Mouse (Mus musculus): Measurements from ENCODE around the gene Adamts18. TPM values are rescaled to one million over a fixed set of nuclear protein-coding genes. Genes with fewer than 3 reads are reported as not detected.
A peak's percentile ranks its signal among the peaks of the same experiment; 100 is the strongest.

Adamts18 gene
- polyA plus RNA-seq, 1 experiment from 2014 or later: 3.6 TPM

DNA sequence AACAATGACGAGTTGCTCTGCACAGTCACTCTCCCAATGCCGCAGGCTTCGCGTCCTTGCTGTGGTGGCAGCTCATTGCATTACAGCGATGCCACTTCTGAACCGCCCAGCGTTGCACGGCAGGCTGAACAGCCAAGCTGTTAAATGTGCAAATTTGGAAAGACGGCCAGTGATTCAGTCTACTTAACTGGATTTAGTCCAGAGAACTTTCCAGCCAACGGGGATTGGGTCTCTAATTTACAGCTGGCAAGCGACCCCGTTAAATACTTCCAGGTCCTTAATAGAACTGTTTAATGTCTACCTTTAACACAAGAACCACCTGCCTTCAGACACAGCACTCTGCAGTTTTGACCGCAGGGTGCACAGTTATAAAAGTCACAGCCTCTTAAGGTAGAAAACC is 127.1 kb downstream of the Adamts18 start:
- H3K9me3 ChIP-seq (ENCODE audit: control insufficient read depth, low read length): no peaks in the 10 kb centered on the region
- H3K27me3 ChIP-seq (ENCODE audit: control insufficient read depth, insufficient read depth, low read length): peaks cover 45% of the 10 kb centered on the region
- H3K4me3 ChIP-seq (ENCODE audit: low read depth, low read length): no peak overlapping the region
- H3K27ac ChIP-seq (replicated peaks; ENCODE audit: low read depth, low read length): no peak overlapping the region
- WGBS: 23% methylated on average over 13 of the region's 13 CpGs
- DNase-seq (ENCODE audit: low spot score): peak; percentile 68
- no peaks in the 10 kb centered on the region for H3K36me3 ChIP-seq (ENCODE audit: control insufficient read depth, insufficient read depth, low read length)
- peaks cover 14% of the 10 kb centered on the region for H3K4me1 ChIP-seq (ENCODE audit: control insufficient read depth, insufficient read depth, low read length)
- no peak overlapping the region for H3K9ac ChIP-seq (ENCODE audit: low read length)
- ATAC-seq (ENCODE audit: insufficient number of reproducible peaks, low FRiP score, low TSS enrichment, low read depth): peak; percentile 81
- H3K4me2 ChIP-seq (ENCODE audit: low read depth, severe bottlenecking): no peak overlapping the region

DNA sequence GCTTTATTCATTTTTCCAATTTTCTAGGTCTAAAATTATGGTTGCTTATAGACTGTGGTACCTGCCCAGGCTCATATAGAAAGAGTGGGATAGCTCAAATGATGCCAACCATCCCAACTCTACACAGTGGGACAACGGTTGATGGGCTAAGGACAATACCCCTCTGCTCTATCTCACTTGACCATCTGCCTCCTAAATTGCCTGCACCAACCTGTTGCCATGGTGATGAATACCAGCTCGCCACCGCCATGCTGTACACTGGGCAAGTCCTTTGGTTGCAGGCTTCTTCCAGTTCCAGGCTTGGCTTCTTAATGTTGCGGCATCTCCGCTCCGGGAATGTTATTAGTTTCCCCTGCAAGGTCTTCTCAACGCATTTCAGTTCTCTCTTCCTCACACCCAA is 143.6 kb downstream of the Adamts18 start:
- DNase-seq (ENCODE audit: low spot score): no peak

DNA sequence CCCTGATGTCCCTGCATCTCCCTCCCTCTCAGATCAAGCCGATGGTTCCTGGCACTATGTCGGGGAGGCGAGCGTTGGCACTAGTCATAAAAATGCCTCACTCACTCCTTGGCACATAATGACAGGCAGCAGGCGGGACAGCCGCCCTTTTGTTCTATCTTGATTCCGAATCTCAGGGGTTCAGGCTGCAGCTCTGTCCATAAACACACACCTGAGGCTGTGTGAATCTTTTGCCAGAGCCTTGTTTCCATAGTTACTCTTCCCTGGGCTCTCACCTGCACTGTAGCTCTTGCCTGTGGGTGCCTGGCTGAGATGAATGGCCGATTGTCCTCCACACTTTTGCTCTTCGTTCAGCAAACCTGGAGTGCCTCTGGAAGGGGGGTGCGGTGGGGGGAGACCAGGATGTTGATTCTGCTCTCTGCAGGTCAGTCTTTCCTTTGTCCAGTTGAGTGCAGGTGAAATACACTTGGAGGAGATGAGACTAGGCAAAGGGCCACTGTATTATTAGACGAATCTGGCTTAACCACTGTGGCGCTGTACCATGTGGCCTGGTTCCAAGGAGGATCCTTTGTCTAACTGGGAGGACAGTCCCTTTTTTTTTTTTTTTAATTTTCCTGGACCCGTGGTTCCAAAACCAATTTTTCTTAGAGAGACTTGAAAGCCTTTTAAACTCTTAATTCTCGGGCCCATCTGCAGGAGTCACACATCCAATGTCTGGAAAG is 156.8 kb downstream of the Adamts18 start:
- WGBS: 58% methylated on average over 14 of the region's 14 CpGs
- no peak overlapping the region for H3K9ac ChIP-seq (ENCODE audit: low read length)
- ATAC-seq (ENCODE audit: insufficient number of reproducible peaks, low FRiP score, low TSS enrichment, low read depth): no peak
- no peaks in the 10 kb centered on the region for H3K9me3 ChIP-seq (ENCODE audit: control insufficient read depth, low read length)
- no peak for DNase-seq (ENCODE audit: low spot score)
- H3K36me3 ChIP-seq (ENCODE audit: control insufficient read depth, insufficient read depth, low read length): no peaks in the 10 kb centered on the region
- H3K4me3 ChIP-seq (ENCODE audit: low read depth, low read length): no peak overlapping the region
- H3K27me3 ChIP-seq (ENCODE audit: control insufficient read depth, insufficient read depth, low read length): no peaks in the 10 kb centered on the region
- H3K4me1 ChIP-seq (ENCODE audit: control insufficient read depth, insufficient read depth, low read length): peaks cover 7% of the 10 kb centered on the region; the same call in 1 of the 2 replicates
- no peak overlapping the region for H3K27ac ChIP-seq (replicated peaks; ENCODE audit: low read depth, low read length)
- H3K4me2 ChIP-seq (ENCODE audit: low read depth, severe bottlenecking): no peak overlapping the region

More for the DNA sequence above, 143.6 kb downstream of the Adamts18 start:
- no peaks in the 10 kb centered on the region for H3K27me3 ChIP-seq (ENCODE audit: control insufficient read depth, insufficient read depth, low read length)
- H3K27ac ChIP-seq (replicated peaks; ENCODE audit: low read depth, low read length): no peak overlapping the region
- ATAC-seq (ENCODE audit: insufficient number of reproducible peaks, low FRiP score, low TSS enrichment, low read depth): no peak
- 84% methylated on average over 7 of the region's 7 CpGs for WGBS
- no peaks in the 10 kb centered on the region for H3K4me1 ChIP-seq (ENCODE audit: control insufficient read depth, insufficient read depth, low read length)
- no peaks in the 10 kb centered on the region for H3K36me3 ChIP-seq (ENCODE audit: control insufficient read depth, insufficient read depth, low read length)
- no peak overlapping the region for H3K4me3 ChIP-seq (ENCODE audit: low read depth, low read length)
- no peak overlapping the region for H3K9ac ChIP-seq (ENCODE audit: low read length)
- no peak overlapping the region for H3K4me2 ChIP-seq (ENCODE audit: low read depth, severe bottlenecking)
- no peaks in the 10 kb centered on the region for H3K9me3 ChIP-seq (ENCODE audit: control insufficient read depth, low read length)

DNA sequence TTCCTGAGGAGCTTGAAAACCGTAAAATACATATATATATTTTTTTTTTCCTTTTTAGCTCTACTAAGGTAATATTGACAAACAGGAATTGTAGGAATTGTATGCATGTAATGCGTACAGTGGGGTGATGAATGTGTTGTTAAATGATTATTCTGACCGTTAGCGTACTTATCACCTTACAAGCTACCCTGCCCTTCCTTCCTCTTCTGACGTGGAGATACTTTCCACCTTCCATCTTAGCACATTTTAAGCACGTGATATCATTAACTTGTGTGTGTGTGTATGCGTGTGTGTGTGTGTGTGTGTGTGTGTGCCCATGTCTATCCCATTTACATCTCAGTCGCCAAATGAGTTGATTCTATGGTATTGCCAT is 160.0 kb downstream of the Adamts18 start:
- no peaks in the 10 kb centered on the region for H3K36me3 ChIP-seq (ENCODE audit: control insufficient read depth, insufficient read depth, low read length)
- 88% methylated on average over 8 of the region's 8 CpGs for WGBS
- H3K4me3 ChIP-seq (ENCODE audit: low read depth, low read length): no peak overlapping the region

DNA sequence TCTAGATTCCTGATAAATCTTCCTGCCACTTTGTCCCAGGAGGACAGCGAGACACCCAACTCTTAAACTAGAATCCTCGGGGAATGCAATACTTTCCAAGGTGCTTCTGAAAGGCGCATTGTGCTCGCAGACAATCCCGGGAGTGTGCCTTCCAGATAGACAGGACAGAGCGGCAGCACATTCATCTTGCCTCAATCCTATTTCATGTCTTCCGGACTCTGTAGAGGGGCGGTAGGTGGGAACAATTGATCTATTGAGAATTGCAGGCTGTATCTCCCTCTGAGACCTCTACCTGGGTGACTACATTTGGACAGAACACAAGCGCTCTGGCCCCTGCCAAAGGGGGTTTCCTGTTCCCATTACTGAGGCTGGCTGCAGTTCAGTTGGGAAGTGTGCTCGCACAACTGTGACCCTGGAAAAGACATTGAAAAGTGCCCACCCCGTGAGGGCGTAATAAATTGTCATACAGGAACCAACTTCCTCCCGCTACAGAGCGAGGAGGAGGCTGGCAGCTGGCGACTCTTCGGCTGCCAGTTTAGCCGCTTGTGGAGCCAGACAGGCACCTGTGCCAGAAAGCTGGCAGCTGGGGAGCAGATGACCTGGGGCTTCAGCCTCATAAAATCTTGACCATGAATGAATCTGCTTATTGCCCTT is 160.5 kb downstream of the Adamts18 start:
- DNase-seq (ENCODE audit: low spot score) (no peak), ATAC-seq (ENCODE audit: insufficient number of reproducible peaks, low FRiP score, low TSS enrichment, low read depth) (no peak)
- no peak overlapping the region for H3K9ac ChIP-seq (ENCODE audit: low read length)
- H3K36me3 ChIP-seq (ENCODE audit: control insufficient read depth, insufficient read depth, low read length): no peaks in the 10 kb centered on the region
- WGBS: 75% methylated on average over 17 of the region's 17 CpGs
- no peaks in the 10 kb centered on the region for H3K9me3 ChIP-seq (ENCODE audit: control insufficient read depth, low read length)
- H3K4me3 ChIP-seq (ENCODE audit: low read depth, low read length): no peak overlapping the region
- H3K4me2 ChIP-seq (ENCODE audit: low read depth, severe bottlenecking): no peak overlapping the region
- no peak overlapping the region for H3K27ac ChIP-seq (replicated peaks; ENCODE audit: low read depth, low read length)
- no peaks in the 10 kb centered on the region for H3K27me3 ChIP-seq (ENCODE audit: control insufficient read depth, insufficient read depth, low read length)
- H3K4me1 ChIP-seq (ENCODE audit: control insufficient read depth, insufficient read depth, low read length): peaks cover 7% of the 10 kb centered on the region; the same call in 1 of the 2 replicates

More for the DNA sequence above, 160.0 kb downstream of the Adamts18 start:
- Histone ChIP-seq H3K4me1 (ENCODE audit: control insufficient read depth, insufficient read depth, low read length) (peaks cover 7% of the 10 kb centered on the region; the same call in 1 of the 2 replicates), H3K27ac (replicated peaks; ENCODE audit: low read depth, low read length) (no peak overlapping the region), H3K4me2 (ENCODE audit: low read depth, severe bottlenecking) (no peak overlapping the region), H3K9me3 (ENCODE audit: control insufficient read depth, low read length) (no peaks in the 10 kb centered on the region), H3K27me3 (ENCODE audit: control insufficient read depth, insufficient read depth, low read length) (no peaks in the 10 kb centered on the region), H3K9ac (ENCODE audit: low read length) (no peak overlapping the region)
- ATAC-seq (ENCODE audit: insufficient number of reproducible peaks, low FRiP score, low TSS enrichment, low read depth) (no peak), DNase-seq (ENCODE audit: low spot score) (no peak)

DNA sequence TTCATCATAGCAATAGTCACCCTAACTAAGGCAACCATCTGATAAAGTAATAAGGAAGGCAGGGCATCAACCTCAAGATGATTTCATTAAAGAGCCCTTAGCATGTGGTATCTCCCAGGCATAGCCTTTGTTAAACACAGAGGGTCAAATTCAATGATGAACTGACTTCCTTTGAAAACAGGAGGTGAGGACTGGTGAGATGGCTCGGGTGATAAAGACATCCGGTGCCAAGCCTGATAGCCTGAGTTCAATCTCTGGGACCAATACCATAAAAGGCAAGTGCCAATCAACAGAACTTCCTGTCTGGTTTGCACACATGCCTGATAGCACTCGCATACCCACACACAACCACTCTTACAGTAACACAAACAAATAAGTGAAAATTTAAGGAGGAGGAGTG is 169.2 kb downstream of the Adamts18 start:
- no peaks in the 10 kb centered on the region for H3K27me3 ChIP-seq (ENCODE audit: control insufficient read depth, insufficient read depth, low read length)
- no peak overlapping the region for H3K27ac ChIP-seq (replicated peaks; ENCODE audit: low read depth, low read length)
- H3K4me1 ChIP-seq (ENCODE audit: control insufficient read depth, insufficient read depth, low read length): no peaks in the 10 kb centered on the region
- H3K36me3 ChIP-seq (ENCODE audit: control insufficient read depth, insufficient read depth, low read length): no peaks in the 10 kb centered on the region
- DNase-seq (ENCODE audit: low spot score) (no peak), ATAC-seq (ENCODE audit: insufficient number of reproducible peaks, low FRiP score, low TSS enrichment, low read depth) (no peak)
- H3K4me2 ChIP-seq (ENCODE audit: low read depth, severe bottlenecking): no peak overlapping the region
- no peak overlapping the region for H3K4me3 ChIP-seq (ENCODE audit: low read depth, low read length)
- 76% methylated on average over 3 of the region's 3 CpGs for WGBS
- H3K9ac ChIP-seq (ENCODE audit: low read length): no peak overlapping the region
- no peaks in the 10 kb centered on the region for H3K9me3 ChIP-seq (ENCODE audit: control insufficient read depth, low read length)

DNA sequence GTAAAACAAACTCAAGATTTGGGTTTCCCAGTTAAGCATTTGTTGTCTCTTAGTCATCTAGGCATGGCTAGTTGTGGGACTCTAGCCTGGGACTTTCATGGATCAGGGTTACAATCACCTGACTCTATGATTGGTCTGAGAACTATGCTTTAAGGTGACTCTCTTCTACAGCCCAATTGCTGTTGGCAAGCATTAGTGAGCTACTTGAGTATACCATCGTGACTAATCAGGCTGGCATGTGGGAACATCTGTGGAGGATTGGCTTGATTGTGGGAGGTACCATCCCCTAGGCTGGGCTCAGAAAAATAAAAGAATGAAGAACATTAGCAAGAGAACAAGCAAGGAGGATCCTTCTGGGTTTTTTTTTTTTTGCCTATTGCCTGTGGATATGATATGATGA is 171.7 kb downstream of the Adamts18 start:
- no peak for DNase-seq (ENCODE audit: low spot score)
- WGBS: 80% methylated on average over 1 of the region's 1 CpGs

DNA sequence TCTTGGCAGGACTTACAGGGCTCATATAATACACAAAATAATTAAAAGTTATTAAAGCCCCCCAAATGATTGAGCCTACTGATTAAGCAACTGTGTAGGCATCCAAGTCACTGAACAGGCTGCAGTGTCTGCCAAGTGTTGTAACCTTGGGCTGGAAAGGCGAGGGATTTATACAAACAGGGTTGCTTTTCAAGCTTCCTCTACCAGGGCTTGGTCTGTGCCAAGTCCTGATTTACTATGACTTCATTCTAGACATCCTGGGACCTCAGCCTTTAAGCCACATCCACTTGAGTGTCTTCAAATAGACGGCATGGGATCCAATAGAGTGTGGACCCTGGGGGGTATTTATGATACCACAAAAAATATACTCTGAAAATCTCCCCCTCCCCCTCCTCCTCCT is 173.3 kb downstream of the Adamts18 start:
- no peaks in the 10 kb centered on the region for H3K9me3 ChIP-seq (ENCODE audit: control insufficient read depth, low read length)
- DNase-seq (ENCODE audit: low spot score) (no peak), ATAC-seq (ENCODE audit: insufficient number of reproducible peaks, low FRiP score, low TSS enrichment, low read depth) (no peak)
- no peaks in the 10 kb centered on the region for H3K27me3 ChIP-seq (ENCODE audit: control insufficient read depth, insufficient read depth, low read length)
- no peaks in the 10 kb centered on the region for H3K4me1 ChIP-seq (ENCODE audit: control insufficient read depth, insufficient read depth, low read length)
- no peak overlapping the region for H3K4me3 ChIP-seq (ENCODE audit: low read depth, low read length)
- H3K36me3 ChIP-seq (ENCODE audit: control insufficient read depth, insufficient read depth, low read length): no peaks in the 10 kb centered on the region
- no peak overlapping the region for H3K4me2 ChIP-seq (ENCODE audit: low read depth, severe bottlenecking)
- 92% methylated on average over 2 of the region's 2 CpGs for WGBS
- H3K27ac ChIP-seq (replicated peaks; ENCODE audit: low read depth, low read length): no peak overlapping the region
- H3K9ac ChIP-seq (ENCODE audit: low read length): no peak overlapping the region

More for the DNA sequence above, 171.7 kb downstream of the Adamts18 start:
- H3K27ac ChIP-seq (replicated peaks; ENCODE audit: low read depth, low read length): no peak overlapping the region
- ATAC-seq (ENCODE audit: insufficient number of reproducible peaks, low FRiP score, low TSS enrichment, low read depth): no peak
- no peak overlapping the region for H3K4me2 ChIP-seq (ENCODE audit: low read depth, severe bottlenecking)
- no peaks in the 10 kb centered on the region for H3K9me3 ChIP-seq (ENCODE audit: control insufficient read depth, low read length)
- H3K9ac ChIP-seq (ENCODE audit: low read length): no peak overlapping the region
- H3K4me3 ChIP-seq (ENCODE audit: low read depth, low read length): no peak overlapping the region
- H3K27me3 ChIP-seq (ENCODE audit: control insufficient read depth, insufficient read depth, low read length): no peaks in the 10 kb centered on the region
- H3K4me1 ChIP-seq (ENCODE audit: control insufficient read depth, insufficient read depth, low read length): no peaks in the 10 kb centered on the region
- H3K36me3 ChIP-seq (ENCODE audit: control insufficient read depth, insufficient read depth, low read length): no peaks in the 10 kb centered on the region
